Mouse (Mus musculus) hindbrain, postnatal 0 days (tissue): Measurements from ENCODE around the gene Tcf12. TPM values are rescaled to one million over a fixed set of nuclear protein-coding genes. Genes with fewer than 3 reads are reported as not detected.

Experiments
- ATAC-seq: fragments of 200-750 bp; cut with Nextera tagmentation; 2 replicates; pipeline ENCODE4 v1.8.0; 2017; ENCODE audit warnings: mild to moderate bottlenecking, moderate TSS enrichment, moderate library complexity
- DNase-seq: peaks from one replicate; pipeline ENCODE4 v3.0.0-alpha.2; 2015; ENCODE audit warnings: low spot score
- H3K27ac ChIP-seq: fragments of 300-500 bp; sonication (generic); 2 replicates; pipeline ENCODE4 v1.5.1; 2014; ENCODE audit warnings: mild to moderate bottlenecking
- H3K27me3 ChIP-seq: fragments of 300-500 bp; sonication (generic); 2 replicates; pipeline ENCODE4 v1.6.1; 2014; ENCODE audit warnings: low read length, mixed read lengths; ENCODE audit not compliant: insufficient read depth
- H3K36me3 ChIP-seq: fragments of 300-500 bp; sonication (generic); 2 replicates; pipeline ENCODE4 v1.6.1; 2014; ENCODE audit warnings: low read length, mixed read lengths; ENCODE audit not compliant: insufficient read depth
- H3K4me1 ChIP-seq: fragments of 300-500 bp; sonication (generic); 2 replicates; pipeline ENCODE4 v1.6.1; 2014; ENCODE audit warnings: antibody characterized with exemption, low read length, mixed read lengths; ENCODE audit not compliant: insufficient read depth
- H3K4me2 ChIP-seq: fragments of 300-500 bp; sonication (generic); 2 replicates; pipeline ENCODE4 v1.6.1; 2014; ENCODE audit warnings: low read depth, mild to moderate bottlenecking, low read length, moderate library complexity, mixed read lengths
- H3K4me3 ChIP-seq: fragments of 300-500 bp; sonication (generic); 2 replicates; pipeline ENCODE4 v1.5.1; 2014; ENCODE audit warnings: low read length
- H3K9ac ChIP-seq: fragments of 300-500 bp; sonication (generic); replicated peaks from 2 replicates; pipeline ENCODE4 v1.6.1; 2014; ENCODE audit warnings: mild to moderate bottlenecking, low read length, moderate library complexity, mixed read lengths
- H3K9me3 ChIP-seq: fragments of 300-500 bp; sonication (generic); 2 replicates; pipeline ENCODE4 v1.6.1; 2016; ENCODE audit warnings: low read length, mixed read lengths
- CTCF ChIP-seq: IDR thresholded peaks from 2 replicates; pipeline ENCODE4 v1.5.1; 2016; ENCODE audit warnings: antibody characterized with exemption, control low read depth, low read depth
- WGBS: fragments of 180-500 bp; shearing (Covaris S2); extraction: QIAGEN DNeasy Blood & Tissue Kit; methylation state at CpG from one replicate; pipeline ENCODE4 v1.1.7; 2014; 5-methylcytosine and 5-hydroxymethylcytosine counted together
- polyA plus RNA-seq: library from polyadenylated mRNA; unstranded; fragments of >200 nt; fragmentation: Nextera tagmentation; extraction: Ambion mirVana; gene quantifications from 2 replicates; pipeline ENCODE4 v1.2.1, GENCODE M21; 2015
- total RNA-seq: library from RNA; depleted of rRNA; stranded (reverse); fragments of >200 nt; gene quantifications from 2 replicates; pipeline ENCODE4 v1.2.3, GENCODE M21; 2014

The Tcf12 gene
- total and polyA plus RNA-seq, 2 experiments from 2014 or later = 65.5 to 155 TPM

GRCm38 (mm10) chr9:72111004-72111621, 558 bp downstream of the Tcf12 start:
- ATAC-seq = peak; percentile 76
- peak overlapping the region; percentile 77 for H3K4me2 ChIP-seq
- DNase-seq = peak; percentile 74
- H3K27me3 ChIP-seq = no peaks in the 10 kb centered on the region
- TF ChIP-seq CTCF = no peak
- peak overlapping the region; percentile 98 for H3K9ac ChIP-seq
- peak overlapping the region; percentile 96 for H3K27ac ChIP-seq
- H3K4me3 ChIP-seq = peak overlapping the region; percentile 100
- no peaks in the 10 kb centered on the region for H3K36me3 ChIP-seq
- H3K4me1 ChIP-seq = no peaks in the 10 kb centered on the region
- 0% methylated on average over 76 of the region's 90 CpGs for WGBS
- H3K9me3 ChIP-seq = no peaks in the 10 kb centered on the region

- Histone ChIP-seq H3K27me3 (no peaks in the 10 kb centered on the region), H3K4me1 (no peaks in the 10 kb centered on the region), H3K27ac (peak overlapping the region; percentile 96), H3K36me3 (no peaks in the 10 kb centered on the region), H3K9ac (peak overlapping the region; percentile 98), H3K4me2 (peak overlapping the region; percentile 77), H3K9me3 (no peaks in the 10 kb centered on the region), H3K4me3 (peak overlapping the region; percentile 100)
- DNase-seq = peak; percentile 61
- no peak for TF ChIP-seq CTCF
- no peak; the same call in none of the 2 replicates for ATAC-seq
- WGBS = 0% methylated on average over 18 of the region's 23 CpGs
Observed at GRCm38 (mm10) chr9:72110627-72111003, 1.1 kb downstream of the Tcf12 start.

GRCm38 (mm10) chr9:72103471-72103870, 8.2 kb downstream of the Tcf12 start:
- no peaks in the 10 kb centered on the region for H3K27me3 ChIP-seq
- H3K9me3 ChIP-seq = no peaks in the 10 kb centered on the region
- no peaks in the 10 kb centered on the region for H3K4me1 ChIP-seq
- no peak overlapping the region for H3K27ac ChIP-seq
- TF ChIP-seq CTCF = no peak
- H3K4me3 ChIP-seq = no peak overlapping the region
- H3K9ac ChIP-seq = no peak overlapping the region
- H3K36me3 ChIP-seq = no peaks in the 10 kb centered on the region
- no peak overlapping the region for H3K4me2 ChIP-seq
- WGBS = 87% methylated on average over 1 of the region's 1 CpGs
- DNase-seq = no peak
- no peak for ATAC-seq

GRCm38 (mm10) chr9:72099945-72100685, 11.6 kb downstream of the Tcf12 start:
- Histone ChIP-seq H3K9me3 (no peaks in the 10 kb centered on the region), H3K27me3 (no peaks in the 10 kb centered on the region), H3K36me3 (no peaks in the 10 kb centered on the region), H3K4me3 (no peak overlapping the region), H3K4me1 (no peaks in the 10 kb centered on the region), H3K27ac (no peak overlapping the region), H3K4me2 (no peak overlapping the region), H3K9ac (no peak overlapping the region)
- DNase-seq (no peak), ATAC-seq (no peak)
- 78% methylated on average over 7 of the region's 7 CpGs for WGBS
- TF ChIP-seq CTCF = no peak

GRCm38 (mm10) chr9:72098056-72098455, 13.6 kb downstream of the Tcf12 start:
- Histone ChIP-seq H3K4me2 (no peak overlapping the region), H3K4me1 (no peaks in the 10 kb centered on the region), H3K9me3 (no peaks in the 10 kb centered on the region), H3K9ac (no peak overlapping the region), H3K36me3 (no peaks in the 10 kb centered on the region), H3K4me3 (no peak overlapping the region), H3K27me3 (no peaks in the 10 kb centered on the region), H3K27ac (no peak overlapping the region)
- 94% methylated on average over 2 of the region's 2 CpGs for WGBS
- no peak for ATAC-seq
- DNase-seq = no peak
- no peak for TF ChIP-seq CTCF

DNA sequence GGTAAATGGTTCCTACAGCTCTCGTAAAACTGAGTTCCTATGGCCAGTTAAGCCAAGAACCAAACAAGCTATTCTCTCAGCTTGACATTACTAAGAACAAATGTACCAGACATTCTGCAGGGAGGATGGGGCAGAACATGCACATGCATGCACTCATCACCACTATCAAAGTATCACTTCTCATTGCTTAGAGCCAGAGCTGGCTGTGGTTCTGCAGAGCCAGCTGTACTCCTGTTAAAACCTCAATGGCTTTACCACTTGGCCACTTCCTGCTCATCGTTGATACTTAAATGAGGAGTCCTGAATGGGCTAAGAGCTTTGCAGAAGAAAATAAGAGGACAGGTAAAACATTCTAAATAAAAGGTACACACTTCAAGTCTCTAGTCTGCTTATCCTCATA, 14.6 kb downstream of the Tcf12 start:
- H3K4me2 ChIP-seq = no peak overlapping the region
- no peak overlapping the region for H3K9ac ChIP-seq
- H3K9me3 ChIP-seq = no peaks in the 10 kb centered on the region
- H3K27me3 ChIP-seq = no peaks in the 10 kb centered on the region
- H3K4me3 ChIP-seq = no peak overlapping the region
- WGBS = 96% methylated on average over 2 of the region's 2 CpGs
- ATAC-seq (no peak), DNase-seq (no peak)
- no peaks in the 10 kb centered on the region for H3K4me1 ChIP-seq
- TF ChIP-seq CTCF = no peak
- no peak overlapping the region for H3K27ac ChIP-seq
- H3K36me3 ChIP-seq = no peaks in the 10 kb centered on the region

- 84% methylated on average over 5 of the region's 5 CpGs for WGBS
Observed at GRCm38 (mm10) chr9:72094675-72095074, 17.0 kb downstream of the Tcf12 start.

More at GRCm38 (mm10) chr9:72094675-72095074, 17.0 kb downstream of the Tcf12 start:
- Histone ChIP-seq H3K4me1 (no peaks in the 10 kb centered on the region), H3K27ac (no peak overlapping the region), H3K4me3 (no peak overlapping the region), H3K27me3 (no peaks in the 10 kb centered on the region), H3K4me2 (no peak overlapping the region), H3K9ac (no peak overlapping the region), H3K36me3 (no peaks in the 10 kb centered on the region), H3K9me3 (no peaks in the 10 kb centered on the region)
- DNase-seq (peak; percentile 49), ATAC-seq (no peak)
- peak; percentile 61 for TF ChIP-seq CTCF
